Mouse (Mus musculus) induced T-regulatory cell, adult 2 months (primary cell): ENCODE measurements around the gene Bsnd.

ENCODE experiments used
- DNase-seq: peaks from one replicate; pipeline ENCODE4 v3.0.0-alpha.2; 2012; ENCODE audit warnings: low read depth

The Bsnd gene

DNA sequence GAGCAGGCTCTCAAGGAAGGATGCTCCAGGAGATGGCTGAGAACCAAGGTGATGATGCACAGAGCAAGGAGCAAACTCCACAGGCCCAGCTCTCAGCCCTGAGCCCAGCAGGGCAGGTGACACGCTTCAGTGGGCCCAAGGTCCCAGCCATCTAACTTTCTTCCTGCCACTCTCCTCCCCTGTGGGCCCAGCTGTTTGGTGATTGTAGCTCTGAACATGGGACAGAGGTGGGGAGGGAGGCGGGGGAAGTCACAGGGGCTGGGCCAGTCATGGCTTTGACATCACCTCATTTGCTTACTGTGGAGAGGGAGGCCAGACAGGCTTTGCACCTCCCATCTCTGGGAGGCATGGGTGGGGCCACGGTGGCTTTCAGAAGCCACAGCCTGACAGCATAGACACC is at the start of gene Bsnd:
TSS of gene Bsnd (minus strand) at position 168 of the 400 bp plus-strand sequence.
- no peak for DNase-seq

DNA sequence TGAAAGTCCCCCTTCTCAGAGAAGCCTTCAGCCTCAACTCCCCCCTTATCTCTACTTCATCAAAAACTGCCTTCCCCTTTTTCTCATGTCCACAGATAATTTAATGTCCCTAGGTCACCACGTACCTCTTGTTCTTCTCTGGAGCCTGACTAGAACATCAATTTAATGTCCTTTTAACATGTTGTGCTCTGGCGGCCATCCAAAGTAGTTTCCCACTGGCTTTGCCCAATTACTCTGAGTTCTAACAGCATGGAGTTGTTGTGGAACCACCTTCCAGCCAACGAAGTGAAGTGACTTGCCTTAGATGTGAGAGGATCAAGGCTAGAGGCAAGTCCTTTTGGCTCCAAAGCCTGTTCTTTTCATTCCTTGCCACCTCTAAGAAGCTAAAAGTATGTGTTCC is 49.4 kb upstream of the Bsnd start:
- DNase-seq: no peak

DNA sequence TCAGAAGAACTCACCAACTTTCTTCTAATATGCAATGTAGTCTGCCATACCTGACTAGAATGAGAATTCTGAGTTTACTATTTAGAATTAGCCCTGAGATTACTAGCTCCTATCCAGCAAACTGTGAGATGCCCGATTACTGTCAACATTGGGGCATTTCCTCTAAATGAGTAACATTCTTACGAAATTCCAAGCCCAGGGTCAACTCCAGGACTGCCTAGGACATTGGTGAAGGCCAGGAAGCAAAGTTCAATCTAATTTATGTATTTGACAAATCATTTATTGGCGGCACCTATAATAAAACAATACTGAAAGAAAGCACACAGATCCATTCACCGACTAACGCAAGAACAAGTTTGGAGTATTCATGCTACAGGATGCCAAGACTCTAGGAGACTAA is 47.7 kb upstream of the Bsnd start:
- DNase-seq: no peak

DNA sequence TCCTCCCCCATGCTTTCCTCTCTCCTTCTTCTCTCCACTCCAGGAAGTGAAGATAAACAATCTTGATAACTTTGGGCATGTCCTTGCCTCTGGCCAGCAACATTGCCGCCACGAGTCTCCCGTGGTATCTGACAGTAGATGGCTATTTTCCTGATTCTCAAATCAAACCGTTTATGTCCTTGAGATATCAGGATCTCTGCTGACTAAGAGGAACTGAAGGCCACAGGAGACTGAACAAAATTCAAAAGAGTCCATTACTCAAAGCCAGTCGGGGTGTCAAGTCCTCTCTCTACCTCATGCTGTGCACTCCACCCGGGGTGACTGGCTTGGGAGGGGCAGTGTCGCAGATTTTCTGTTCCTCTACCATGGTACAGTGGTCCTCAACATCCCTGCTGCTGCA is 42.2 kb upstream of the Bsnd start:
- no peak for DNase-seq

DNA sequence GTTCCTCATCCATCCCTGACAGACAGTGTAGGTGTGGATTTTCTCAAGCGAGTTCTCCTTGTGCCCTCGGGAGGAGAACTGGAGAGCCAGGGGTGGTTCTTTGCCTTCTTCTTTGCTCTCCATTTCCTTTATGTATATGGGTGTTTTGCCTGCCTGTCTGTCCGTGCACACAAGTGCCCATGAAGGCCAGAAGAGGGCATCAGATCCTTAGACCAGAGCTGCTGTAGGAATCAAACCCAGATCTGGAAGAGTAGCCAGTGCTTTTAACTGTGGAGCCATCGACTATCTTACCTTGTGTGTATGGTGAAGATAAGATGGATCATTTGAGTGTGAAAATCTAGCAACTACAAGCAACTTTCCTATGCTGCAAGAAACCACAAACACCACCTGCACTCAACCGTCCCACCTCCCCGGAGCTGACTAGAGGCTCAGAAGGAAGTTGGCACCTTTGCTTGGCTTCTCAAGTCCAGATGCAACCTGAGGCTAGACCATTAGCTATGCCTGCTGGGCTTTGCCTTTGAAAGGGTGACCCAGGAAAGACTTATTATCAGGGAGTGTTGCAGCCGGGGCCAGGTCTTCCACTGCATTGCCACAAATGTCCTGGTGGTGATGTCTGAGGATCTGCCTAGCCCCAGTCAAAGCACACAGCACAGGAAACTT is 41.5 kb upstream of the Bsnd start:
- DNase-seq: no peak

DNA sequence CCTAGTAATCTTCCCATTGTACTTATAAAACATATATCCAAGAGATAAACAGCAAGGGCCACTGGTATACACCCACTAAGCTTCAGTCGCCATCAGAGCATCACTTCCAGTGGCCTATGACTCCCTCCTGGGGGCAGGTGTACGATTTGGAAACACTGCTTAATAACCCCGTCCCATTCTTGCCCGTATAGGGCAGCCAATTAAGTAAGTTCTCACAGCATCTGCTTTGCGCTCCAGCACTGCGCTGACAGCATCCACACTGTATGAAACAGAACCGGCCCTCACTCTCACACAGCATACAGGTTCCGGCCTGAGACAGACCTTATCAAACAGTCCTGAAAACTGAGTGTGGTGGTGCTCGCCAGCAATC is 38.0 kb upstream of the Bsnd start:
- no peak for DNase-seq

DNA sequence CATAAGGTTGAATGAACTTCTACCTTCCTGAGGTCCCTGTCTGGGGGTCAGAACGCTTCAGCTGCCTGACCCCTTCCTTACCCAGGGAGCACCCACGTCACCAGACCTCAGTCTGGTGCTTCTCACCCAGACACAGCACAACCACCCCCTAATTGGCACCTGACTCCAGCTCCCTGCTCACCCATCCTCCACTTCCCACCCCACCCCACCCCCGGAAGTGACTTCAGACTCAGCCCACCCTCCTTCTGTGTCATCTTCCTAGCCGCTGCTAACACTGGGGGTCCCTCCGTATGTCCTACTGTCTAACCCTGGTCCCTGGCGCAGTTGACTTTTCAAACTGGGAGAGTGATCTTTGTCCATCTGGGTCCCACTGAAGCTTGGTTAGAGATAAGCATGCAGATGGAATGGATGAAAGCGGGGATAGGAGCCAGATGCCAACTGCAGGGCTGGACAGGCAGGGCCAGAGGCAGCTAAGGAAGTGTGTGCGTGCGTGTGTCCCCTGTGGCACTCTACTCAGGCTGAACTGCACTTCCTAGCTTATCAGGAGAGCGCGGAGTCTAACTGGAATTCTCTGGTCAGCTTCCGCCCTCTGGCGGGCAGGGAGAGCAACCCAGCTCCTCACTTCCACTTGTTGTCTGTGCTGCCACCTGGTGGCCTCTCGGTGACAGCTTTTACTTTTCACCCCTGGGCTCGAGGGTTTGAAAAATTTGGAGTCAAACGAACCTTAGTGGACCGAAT is 37.5 kb upstream of the Bsnd start:
- peak; percentile 94 for DNase-seq

DNA sequence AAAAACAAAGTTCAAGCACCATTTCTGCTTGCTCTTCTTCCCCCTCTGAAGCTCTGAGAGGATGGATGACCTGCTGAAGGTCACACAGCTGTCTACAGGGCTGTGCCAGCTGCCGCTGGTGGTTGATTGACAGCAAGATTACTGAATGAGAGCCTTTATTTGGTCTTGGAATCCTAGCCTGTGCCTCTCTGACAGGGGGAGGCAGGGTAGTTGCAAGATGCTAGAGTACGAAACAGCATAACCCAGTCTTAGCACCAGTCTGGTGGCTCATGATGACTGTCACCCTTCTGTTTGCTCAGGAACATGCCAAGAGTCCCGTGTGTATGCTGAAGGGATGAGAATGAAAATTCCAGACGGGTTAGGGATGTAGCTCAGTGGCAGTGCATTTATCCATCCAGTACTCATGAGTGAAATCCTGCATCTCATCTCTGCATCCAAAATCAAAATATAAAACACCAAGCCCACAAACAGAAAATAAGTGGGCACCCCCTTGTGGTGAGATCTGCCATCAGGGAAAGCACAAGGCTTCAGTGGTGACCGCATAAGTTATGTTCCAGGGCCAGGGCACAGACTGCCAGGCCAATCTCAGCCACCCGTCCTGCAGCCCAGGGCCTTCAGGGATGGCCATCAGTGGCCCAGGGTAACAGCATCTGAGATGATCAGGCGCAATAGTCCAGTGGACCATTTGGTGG is 35.9 kb upstream of the Bsnd start:
- DNase-seq: peak; percentile 26

DNA sequence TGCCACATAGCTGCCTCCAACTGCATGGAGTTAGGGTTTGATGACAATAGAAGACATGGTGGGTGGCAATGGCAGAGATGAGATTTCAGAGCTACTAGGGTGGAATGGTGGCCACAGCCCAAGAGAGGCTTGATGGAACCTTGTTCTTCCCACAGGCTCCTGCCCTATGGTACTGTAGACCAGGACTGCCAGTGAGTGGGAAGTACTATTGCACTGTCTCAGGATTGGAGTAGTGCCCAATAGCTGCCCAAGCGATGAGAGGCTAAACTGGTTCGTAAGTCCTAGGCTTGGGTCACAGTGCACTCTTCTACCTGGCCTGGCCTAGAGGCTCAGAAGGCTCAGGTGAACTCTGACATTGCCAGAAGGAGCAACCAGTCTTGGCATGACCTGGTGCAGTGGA is 32.9 kb upstream of the Bsnd start:
- DNase-seq: no peak

DNA sequence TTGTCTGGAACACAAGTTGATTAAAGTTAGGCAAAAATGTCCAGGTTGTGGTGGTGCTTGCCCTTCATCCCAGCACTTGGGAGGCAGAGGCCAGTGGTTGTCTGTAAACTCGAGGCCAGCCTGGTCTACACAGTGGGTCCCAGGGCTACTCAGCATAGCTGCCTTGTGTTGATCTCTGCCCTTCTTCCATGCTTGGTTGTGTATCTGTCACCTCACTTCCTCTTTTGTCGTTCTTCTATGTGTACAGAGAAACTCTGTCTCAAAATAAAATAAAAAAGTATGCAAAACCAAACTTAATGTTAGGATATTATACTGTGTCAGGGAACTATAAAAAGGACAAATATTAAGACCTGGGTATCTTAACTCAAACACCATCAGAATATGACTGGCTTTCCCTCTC is 32.0 kb upstream of the Bsnd start:
- DNase-seq: no peak

DNA sequence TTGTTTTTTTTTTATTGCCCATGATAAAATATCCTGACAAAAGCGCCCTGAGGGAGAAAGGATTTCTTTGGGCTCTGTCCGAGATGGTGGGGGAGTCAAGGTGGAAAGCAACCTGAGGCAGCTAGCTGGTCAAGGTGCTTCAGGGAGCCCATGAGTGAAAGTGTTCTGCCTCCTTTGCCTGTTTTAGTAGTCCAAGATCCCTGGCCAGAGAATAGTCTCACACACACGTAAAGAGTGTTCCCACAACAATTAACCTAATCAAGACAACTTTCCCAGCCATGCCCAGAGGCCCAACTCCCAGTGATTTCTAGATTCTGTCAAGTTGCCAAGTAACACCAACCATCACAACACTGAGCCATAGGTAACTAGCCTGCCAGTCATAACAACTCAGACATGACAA is 30.5 kb upstream of the Bsnd start:
- DNase-seq: no peak

DNA sequence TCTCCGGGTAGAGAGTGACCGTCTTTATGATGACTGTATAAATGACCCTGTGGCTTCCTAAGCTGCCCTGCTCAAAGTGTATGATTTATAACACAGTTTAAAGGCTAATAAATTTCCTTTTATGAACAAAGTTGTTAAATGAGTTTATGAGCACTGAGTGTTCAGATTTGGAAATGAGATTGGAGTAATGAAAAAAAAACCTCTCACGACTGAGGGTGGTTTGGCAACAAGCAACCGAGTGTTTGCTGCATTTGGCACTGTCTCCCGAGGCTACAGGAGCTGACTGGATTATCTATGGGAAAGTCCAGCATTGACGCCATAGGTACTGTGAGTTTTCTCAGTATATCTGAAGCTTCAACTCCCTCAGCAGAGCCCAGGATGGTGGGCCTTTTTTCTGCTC is 22.5 kb upstream of the Bsnd start:
- DNase-seq: no peak

DNA sequence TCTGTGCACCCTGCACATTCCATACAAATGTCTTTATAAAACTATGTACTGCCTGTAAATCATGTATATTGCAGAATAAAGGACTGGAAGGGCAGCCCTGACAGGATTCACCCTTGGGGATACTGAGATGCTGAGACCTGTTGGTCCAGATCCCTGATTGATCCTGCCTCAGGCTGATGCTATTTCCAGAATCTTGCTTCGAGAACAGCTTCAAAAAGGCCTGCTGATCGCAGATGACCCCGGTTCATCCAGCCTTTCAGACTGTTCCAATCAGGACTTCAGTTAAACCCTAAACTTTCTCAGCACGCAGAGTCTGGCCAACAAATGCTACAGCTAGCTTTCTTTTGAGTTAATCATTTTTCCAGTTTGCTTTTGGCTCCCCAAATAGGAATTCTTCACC is 17.8 kb upstream of the Bsnd start:
- DNase-seq: no peak

DNA sequence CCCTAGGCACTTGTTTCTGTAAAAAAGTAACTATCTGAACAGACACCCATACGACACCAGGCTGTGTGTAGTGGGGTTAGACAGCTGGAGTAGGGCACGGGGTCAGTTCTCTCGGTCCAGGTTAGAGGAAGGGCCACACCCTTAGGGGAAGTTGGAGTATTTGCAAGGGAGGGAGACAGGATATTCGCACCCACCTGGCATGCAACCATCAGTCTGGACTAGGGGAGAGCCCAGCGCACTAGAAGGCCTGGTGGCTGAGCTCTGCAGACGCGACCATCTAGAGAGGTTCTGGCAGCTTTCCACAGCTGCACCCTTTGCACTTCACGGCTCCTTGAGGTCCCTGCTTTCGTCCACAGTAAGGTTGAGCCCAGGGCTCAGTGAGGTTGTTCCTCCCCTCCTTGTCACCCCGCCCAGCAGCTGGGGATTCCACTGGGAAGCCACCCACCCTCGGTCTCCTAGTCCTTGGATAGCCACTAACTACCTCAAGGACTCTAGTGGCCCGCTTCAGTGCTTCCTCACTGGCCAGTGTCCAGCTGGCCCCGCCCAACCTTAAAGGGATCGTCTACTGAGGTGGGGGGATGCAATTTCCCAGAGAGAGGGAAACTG is 13.5 kb upstream of the Bsnd start:
- no peak for DNase-seq

DNA sequence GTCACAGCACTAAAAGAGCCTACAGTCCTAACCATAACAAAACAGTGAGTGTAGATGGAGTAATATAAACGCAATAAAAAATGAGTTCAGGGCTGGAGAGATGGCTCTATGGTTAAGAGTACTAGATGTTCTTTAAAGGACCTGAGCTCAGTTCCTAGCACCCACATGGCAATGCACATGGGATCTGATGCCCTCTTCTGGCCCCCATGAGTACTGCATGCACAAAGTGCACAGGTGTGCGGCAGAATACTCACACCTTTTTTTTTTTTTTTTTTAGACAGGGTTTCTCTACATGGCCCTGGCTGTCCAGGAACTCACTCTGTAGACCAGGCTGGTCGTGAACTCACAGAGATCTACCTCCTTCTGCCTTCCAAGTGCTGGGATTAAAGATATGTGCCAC is 11.5 kb upstream of the Bsnd start:
- peak; percentile 7 for DNase-seq

DNA sequence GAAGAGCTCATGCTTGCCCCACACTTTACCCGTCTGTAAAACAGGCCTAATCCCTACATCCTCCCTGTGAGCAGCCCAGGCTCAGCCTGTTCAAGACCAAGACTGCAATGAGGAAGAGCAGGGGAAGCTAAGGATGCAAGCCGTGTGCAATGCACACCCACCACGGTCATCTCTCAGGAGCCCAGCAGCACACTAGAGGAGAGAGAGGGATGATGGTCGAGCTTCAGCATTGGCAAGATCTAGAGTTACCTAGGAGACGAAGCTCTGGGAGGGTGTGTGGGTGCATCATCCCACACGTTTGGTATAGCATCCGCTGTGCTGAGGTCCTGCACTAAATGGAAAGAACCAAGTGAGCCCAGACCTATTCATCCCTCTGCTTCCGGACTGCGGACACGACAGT is 8.0 kb upstream of the Bsnd start:
- DNase-seq: no peak

DNA sequence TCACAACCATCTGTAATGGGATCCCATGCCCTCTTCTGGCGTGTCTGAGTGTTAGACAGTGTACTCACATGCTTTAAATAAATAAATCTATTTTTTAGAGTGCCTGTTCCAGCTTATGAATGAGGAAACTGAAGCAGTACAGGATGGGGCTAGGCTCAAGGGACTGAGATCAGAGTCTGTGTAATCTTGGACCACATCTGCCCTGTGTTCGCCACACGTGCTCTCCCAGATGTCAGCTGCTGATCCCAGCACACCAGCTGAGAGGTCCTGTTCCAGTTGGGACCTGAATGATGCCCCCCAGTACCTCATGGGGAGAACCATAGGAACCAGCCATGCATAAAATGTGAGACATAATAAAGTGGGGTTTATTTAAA is 6.4 kb upstream of the Bsnd start:
- DNase-seq: no peak

DNA sequence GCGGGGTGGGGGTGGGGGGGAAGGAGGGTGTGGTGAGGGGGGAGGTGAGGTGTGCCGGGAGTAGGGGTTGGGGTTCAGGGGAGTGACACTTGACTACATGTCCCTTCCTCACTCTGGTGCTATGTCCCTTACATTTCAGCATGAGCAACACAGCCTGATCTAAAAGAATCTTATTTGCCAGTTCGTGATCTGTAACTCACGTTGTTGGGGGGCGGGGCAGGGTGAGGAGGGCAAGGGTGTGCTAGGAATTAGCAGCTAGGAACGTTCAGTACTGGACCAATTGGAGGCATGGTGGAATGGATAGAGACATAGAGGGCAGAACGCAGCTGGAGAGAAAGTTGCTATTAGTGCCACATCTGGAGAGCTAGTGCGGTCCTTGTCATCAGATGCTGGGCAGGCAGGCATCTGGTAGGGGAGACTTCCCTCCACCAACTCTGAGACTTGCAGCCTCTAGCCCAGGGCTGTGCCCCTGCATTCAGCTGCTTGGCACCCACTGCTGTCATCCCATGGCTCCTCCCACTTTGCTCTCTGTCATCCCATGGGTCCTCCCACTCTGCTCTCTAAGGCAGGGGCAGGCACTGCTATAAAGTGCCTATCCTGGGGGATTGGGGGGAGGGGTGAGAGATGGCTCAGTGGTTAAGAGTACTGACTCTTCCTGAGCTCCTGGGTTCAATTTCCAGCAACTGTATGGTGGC is 5.8 kb upstream of the Bsnd start:
- no peak for DNase-seq

DNA sequence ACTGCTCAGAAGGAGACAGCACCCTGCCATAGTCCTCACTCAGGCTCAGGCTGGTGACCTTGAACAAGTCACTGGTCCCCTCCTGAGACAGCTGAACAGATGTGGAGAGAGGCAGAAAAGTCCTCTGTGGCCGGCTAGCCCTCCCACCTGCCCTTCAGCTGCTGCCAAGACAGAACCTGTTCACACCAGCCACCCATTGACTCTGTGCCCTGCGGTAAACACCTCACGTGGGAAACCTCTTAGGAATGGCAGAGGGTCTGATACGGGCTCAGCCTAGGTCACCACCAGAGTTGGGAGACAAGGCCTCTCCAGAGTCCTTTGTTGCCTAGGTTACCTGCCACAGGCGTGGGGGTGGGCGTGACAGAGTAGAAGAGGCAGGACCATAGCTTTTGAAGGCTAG is 4.8 kb upstream of the Bsnd start:
- no peak for DNase-seq

DNA sequence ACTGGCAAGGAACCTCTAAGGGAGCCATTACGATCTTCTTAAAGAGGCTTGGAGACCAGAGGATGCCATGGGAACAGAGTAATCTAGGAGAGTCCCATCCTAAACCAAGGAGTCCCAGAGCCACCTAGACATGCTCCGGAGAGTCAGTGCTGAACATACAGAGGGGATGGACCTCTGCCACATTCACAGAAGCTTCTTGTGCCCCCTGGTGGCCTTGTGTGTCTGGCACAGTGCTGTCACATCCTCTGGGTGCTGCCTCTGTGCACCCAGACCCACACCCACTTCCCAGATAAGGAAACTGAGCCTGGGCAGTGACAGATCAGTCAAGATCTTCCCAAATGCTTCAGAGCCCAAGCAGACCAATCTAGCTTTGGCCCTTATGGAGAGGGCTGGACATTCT is 1.6 kb upstream of the Bsnd start:
- DNase-seq: peak; percentile 42

DNA sequence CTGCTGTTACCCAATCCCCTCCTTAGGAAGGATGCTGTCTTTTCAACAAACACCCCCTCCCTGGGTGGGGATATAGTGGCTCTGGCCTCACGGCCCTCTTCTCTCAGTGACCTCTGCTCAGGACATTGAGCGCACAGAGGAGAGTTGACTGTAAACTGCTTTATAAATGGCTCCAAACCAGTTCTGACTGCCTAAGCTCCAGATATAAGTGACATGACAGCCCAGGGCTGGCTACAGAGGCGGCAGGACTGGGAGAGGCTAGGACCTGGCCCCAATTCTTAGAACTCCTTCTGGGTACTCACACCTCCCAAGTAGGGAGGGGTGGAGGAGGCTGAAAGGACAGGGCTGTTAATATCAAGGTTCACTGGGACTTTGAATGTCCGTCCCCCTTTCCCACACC is 1.5 kb downstream of the Bsnd start:
- no peak for DNase-seq

DNA sequence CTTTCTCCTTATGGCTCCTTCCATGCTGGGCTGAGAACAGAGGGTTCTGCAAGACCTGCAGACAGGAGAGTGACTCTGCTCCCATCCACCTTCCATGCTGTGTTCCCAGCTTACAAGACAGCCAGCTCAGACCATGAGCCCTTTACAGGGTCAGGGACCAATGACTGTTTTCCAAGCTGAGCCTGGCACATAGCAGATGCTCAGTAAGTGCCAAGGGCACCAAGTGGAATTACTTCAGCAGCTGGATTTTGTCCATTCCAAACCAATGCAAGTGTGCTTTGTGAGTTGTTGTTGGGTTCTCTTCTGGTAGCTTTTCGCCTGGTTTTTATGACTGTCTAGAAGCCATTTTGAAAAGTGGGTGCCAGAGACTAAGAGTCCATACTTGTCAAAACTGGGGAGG is 8.3 kb downstream of the Bsnd start:
- DNase-seq: no peak
